Mouse (Mus musculus): ENCODE results near the gene Usp45. TPM values are rescaled to one million over a fixed set of nuclear protein-coding genes. Genes with fewer than 3 reads are reported as not detected.
"Not testable (repeated sequence)": the region's sequence is repeated elsewhere in the genome, so short reads cannot be mapped to it uniquely, and the experiment has no call there.

Usp45 gene
- polyA plus RNA-seq (2014; fragmentation: Nextera tagmentation; extraction: Ambion mirVana): 6.9 and 11.2 TPM in 2 replicates

DNA sequence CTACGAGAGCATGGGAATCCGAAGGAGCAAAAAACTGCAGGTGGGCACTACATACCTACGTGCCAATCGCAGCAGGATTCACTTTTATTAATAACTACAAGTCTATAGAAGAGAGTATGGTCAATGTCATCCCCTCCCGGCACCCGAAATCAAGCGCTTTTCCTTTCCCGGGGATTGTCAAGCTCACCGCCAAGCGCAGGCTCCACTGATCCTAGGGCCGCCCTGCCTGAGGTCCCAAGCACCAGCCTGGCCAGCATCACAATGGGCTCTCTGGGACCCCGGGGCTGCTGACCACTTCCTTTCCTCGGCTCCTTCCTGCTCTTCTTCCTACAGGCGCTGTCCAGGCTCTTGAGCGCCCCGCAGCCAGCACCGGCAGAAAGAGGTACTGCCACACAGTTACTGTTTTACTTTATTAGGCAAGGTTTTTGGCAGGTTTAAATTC, at the start of gene Usp45, which contains the start of gene Tstd3:
Gene Usp45, plus strand, starts transcription at position 294 of the 442 bp plus-strand sequence.
Gene Tstd3, minus strand, starts transcription at position 350 of the 442 bp plus-strand sequence.
- peak within 1 kb of the TSS; percentile 73 for H3K9ac ChIP-seq (ENCODE audit: low read length)
- no peaks in the 10 kb centered on the region for H3K27me3 ChIP-seq (ENCODE audit: control insufficient read depth, insufficient read depth, low read length)
- ATAC-seq (ENCODE audit: insufficient number of reproducible peaks, insufficient read depth, low FRiP score, low read depth): peak; percentile 72; the same call in 1 of the 2 replicates
- H3K4me1 ChIP-seq (ENCODE audit: control insufficient read depth in 2 of 2, insufficient read depth in 2 of 2, low read length in 2 of 2): no peaks in the 10 kb centered on the region; a peak in 1 of 4 replicates
- no peaks in the 10 kb centered on the region for H3K36me3 ChIP-seq (ENCODE audit: control insufficient read depth, insufficient read depth, low read length)
- peak within 1 kb of the TSS; percentile 66 for H3K4me2 ChIP-seq (ENCODE audit: low read length)
- peak within 1 kb of the TSS; percentile 59 to 95 for H3K4me3 ChIP-seq (ENCODE audit: control insufficient read depth in 1 of 2, insufficient read depth in 1 of 2, low read depth in 1 of 2, low read length in 2 of 2)
- H3K27ac ChIP-seq (replicated peaks in 1 of 2; ENCODE audit: control insufficient read depth in 1 of 2, insufficient read depth in 1 of 2, low read depth in 2 of 2, low read length in 2 of 2): peak within 1 kb of the TSS in 1 of 2 experiments; percentile 39; a peak in 1 of 4 replicates
- WGBS: 1% methylated on average over 17 of the region's 17 CpGs
- H3K9me3 ChIP-seq (ENCODE audit: control insufficient read depth, low read length): no peaks in the 10 kb centered on the region

DNA sequence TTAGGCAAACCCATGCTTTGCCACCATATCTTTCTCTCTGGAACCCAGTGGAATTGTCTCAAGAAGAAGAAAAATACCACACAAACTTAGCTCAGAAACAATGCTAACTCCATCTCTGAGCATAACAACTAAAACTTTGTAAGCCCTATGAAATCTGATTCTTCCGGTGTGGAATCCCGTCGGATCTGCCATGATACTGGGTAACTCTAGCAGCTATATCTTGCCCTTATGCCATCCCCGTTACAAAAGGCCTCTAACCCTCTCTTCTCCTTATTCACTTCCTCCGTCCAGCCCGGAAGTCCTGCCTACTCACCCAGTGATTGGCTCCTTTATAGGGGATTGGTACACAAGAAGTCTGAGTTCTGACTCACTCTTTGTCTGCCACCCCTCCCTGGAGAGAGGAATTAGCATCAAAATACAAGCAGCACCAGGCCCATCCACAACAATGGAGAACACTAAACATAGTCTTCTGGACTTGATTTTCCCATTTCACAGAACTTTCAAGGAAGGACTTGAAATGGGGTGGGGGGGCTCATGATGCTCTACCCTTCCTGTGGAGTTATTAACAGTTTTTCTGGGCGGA, 44.1 kb upstream of the Usp45 start:
- no peaks in the 10 kb centered on the region for H3K9me3 ChIP-seq (ENCODE audit: control insufficient read depth, low read length)
- no peak overlapping the region for H3K9ac ChIP-seq (ENCODE audit: low read length)
- H3K27ac ChIP-seq (replicated peaks in 1 of 2; ENCODE audit: control insufficient read depth in 1 of 2, insufficient read depth in 1 of 2, low read depth in 2 of 2, low read length in 2 of 2): no peak overlapping the region
- no peak overlapping the region for H3K4me3 ChIP-seq (ENCODE audit: control insufficient read depth in 1 of 2, insufficient read depth in 1 of 2, low read depth in 1 of 2, low read length in 2 of 2)
- no peak for ATAC-seq (ENCODE audit: insufficient number of reproducible peaks, insufficient read depth, low FRiP score, low read depth)
- no peaks in the 10 kb centered on the region for H3K4me1 ChIP-seq (ENCODE audit: control insufficient read depth in 2 of 2, insufficient read depth in 2 of 2, low read length in 2 of 2)
- H3K27me3 ChIP-seq (ENCODE audit: control insufficient read depth, insufficient read depth, low read length): no peaks in the 10 kb centered on the region; the same call in 1 of the 2 replicates
- H3K4me2 ChIP-seq (ENCODE audit: low read length): no peak overlapping the region
- WGBS: 57% methylated on average over 7 of the region's 7 CpGs
- H3K36me3 ChIP-seq (ENCODE audit: control insufficient read depth, insufficient read depth, low read length): no peaks in the 10 kb centered on the region

DNA sequence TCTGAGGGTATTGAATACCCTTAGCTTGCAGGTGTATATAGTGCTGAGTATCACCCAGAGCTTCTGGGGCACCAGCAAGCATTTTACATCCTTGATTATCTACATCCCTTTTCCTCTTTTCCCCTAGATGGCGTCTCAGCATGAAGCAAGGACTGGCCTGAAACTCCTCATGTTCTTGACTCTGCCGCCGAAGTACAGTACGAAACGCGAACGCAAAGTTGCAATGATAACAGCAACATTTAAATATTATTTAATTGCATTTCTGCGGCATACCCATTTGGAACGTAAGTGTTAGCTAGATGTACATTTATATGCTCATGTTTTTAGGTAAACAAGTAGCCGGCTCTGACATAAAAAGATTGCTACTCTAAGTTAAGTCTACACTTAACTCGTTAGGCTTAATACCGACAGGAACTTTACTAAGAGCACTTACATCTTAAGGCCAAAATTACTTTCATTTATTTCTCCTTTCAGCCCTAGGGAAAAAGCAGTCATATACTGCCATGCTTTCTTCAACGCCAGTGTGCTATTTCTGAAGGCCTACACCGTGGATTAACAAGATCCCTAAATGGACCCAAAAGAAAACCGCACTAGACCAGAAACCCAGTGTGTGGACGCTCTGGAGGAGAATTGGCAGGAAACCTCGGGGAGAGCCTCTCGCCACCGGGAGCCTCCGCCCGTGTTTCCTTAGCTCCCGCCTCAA, 39.9 kb upstream of the Usp45 start:
- H3K4me3 ChIP-seq (ENCODE audit: control insufficient read depth in 1 of 2, insufficient read depth in 1 of 2, low read depth in 1 of 2, low read length in 2 of 2): peak overlapping the region; percentile 90 to 91
- WGBS: 1% methylated on average over 22 of the region's 22 CpGs
- no peaks in the 10 kb centered on the region for H3K36me3 ChIP-seq (ENCODE audit: control insufficient read depth, insufficient read depth, low read length)

DNA sequence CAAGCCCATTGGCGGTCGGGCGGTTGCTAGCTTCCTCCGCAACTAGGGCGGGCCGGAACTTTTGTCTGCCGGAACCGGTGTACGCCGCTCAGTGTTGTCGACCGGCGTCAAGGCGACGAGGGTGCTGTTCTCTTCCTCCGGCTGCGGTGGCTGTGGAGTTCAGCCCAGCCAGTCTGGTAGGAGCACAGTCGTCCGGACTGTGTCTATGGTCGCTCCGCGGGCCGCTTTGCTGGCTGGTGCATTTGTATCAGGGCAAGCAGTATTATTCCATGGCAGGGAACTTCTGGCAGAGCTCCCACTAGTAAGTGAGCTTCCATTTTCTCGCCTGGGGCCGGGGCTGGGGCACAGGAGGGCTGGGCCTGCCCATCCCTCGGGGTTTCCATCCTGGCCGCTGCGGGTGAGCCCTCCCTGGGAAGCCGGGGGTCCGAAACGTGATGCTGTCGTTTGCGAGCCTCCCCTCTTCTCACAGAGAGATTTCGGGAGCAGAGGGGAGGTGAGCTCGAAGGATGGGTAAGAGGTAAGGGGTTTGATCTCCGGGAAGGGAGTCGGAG, 39.3 kb upstream of the Usp45 start, which contains the start of gene Ccnc:
Gene Ccnc, plus strand, starts transcription at position 87 of the 551 bp plus-strand sequence.
- Histone ChIP-seq H3K36me3 (ENCODE audit: control insufficient read depth, insufficient read depth, low read length) (peaks cover under 1% of the 10 kb centered on the region; the same call in 1 of the 2 replicates), H3K4me2 (ENCODE audit: low read length) (peak within 1 kb of the TSS; percentile 81), H3K27ac (replicated peaks in 1 of 2; ENCODE audit: control insufficient read depth in 1 of 2, insufficient read depth in 1 of 2, low read depth in 2 of 2, low read length in 2 of 2) (peak within 1 kb of the TSS; percentile 70 to 79), H3K9me3 (ENCODE audit: control insufficient read depth, low read length) (no peaks in the 10 kb centered on the region), H3K27me3 (ENCODE audit: control insufficient read depth, insufficient read depth, low read length) (no peaks in the 10 kb centered on the region), H3K9ac (ENCODE audit: low read length) (peak within 1 kb of the TSS; percentile 92), H3K4me1 (ENCODE audit: control insufficient read depth in 2 of 2, insufficient read depth in 2 of 2, low read length in 2 of 2) (peaks cover 2 to 5% of the 10 kb centered on the region in 2 experiments; a peak in 3 of 4 replicates), H3K4me3 (ENCODE audit: control insufficient read depth in 1 of 2, insufficient read depth in 1 of 2, low read depth in 1 of 2, low read length in 2 of 2) (peak within 1 kb of the TSS; percentile 90 to 91)
- peak; percentile 94 for ATAC-seq (ENCODE audit: insufficient number of reproducible peaks, insufficient read depth, low FRiP score, low read depth)
- under 1% methylated on average over 37 of the region's 37 CpGs for WGBS

More for the DNA sequence above, 39.9 kb upstream of the Usp45 start:
- H3K9ac ChIP-seq (ENCODE audit: low read length): peak overlapping the region; percentile 92
- ATAC-seq (ENCODE audit: insufficient number of reproducible peaks, insufficient read depth, low FRiP score, low read depth): no peak
- peak overlapping the region; percentile 81 for H3K4me2 ChIP-seq (ENCODE audit: low read length)
- H3K4me1 ChIP-seq (ENCODE audit: control insufficient read depth in 2 of 2, insufficient read depth in 2 of 2, low read length in 2 of 2): peaks cover 2 to 5% of the 10 kb centered on the region in 2 experiments; a peak in 3 of 4 replicates
- H3K27ac ChIP-seq (replicated peaks in 1 of 2; ENCODE audit: control insufficient read depth in 1 of 2, insufficient read depth in 1 of 2, low read depth in 2 of 2, low read length in 2 of 2): peak overlapping the region; percentile 65 to 70
- no peaks in the 10 kb centered on the region for H3K9me3 ChIP-seq (ENCODE audit: control insufficient read depth, low read length)
- no peaks in the 10 kb centered on the region for H3K27me3 ChIP-seq (ENCODE audit: control insufficient read depth, insufficient read depth, low read length)

DNA sequence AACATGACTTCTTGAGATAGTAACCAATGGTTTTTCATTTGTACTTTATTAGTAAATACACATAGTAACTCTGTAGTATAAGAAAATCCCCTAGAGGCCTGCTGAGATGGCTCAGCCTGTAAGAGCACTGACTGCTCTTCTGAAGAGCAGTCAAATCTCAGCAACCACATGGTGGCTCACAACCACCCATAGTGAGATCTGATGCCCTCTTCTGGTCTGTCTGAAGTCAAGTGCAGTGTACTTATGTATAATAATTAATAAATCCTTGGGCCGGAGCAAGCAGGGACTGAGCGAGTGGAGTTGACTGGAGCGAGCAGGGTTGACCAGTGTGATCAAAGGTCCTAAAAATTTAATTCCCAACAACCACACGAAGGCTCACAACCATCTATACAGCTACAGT, 27.8 kb upstream of the Usp45 start:
- Histone ChIP-seq H3K4me3 (ENCODE audit: control insufficient read depth in 1 of 2, insufficient read depth in 1 of 2, low read depth in 1 of 2, low read length in 2 of 2) (no peak overlapping the region), H3K36me3 (ENCODE audit: control insufficient read depth, insufficient read depth, low read length) (peaks cover 40% of the 10 kb centered on the region), H3K27ac (replicated peaks in 1 of 2; ENCODE audit: control insufficient read depth in 1 of 2, insufficient read depth in 1 of 2, low read depth in 2 of 2, low read length in 2 of 2) (no peak overlapping the region), H3K9ac (ENCODE audit: low read length) (no peak overlapping the region), H3K9me3 (ENCODE audit: control insufficient read depth, low read length) (no peaks in the 10 kb centered on the region), H3K4me2 (ENCODE audit: low read length) (no peak overlapping the region), H3K27me3 (ENCODE audit: control insufficient read depth, insufficient read depth, low read length) (no peaks in the 10 kb centered on the region), H3K4me1 (ENCODE audit: control insufficient read depth in 2 of 2, insufficient read depth in 2 of 2, low read length in 2 of 2) (no peaks in the 10 kb centered on the region)
- WGBS: 87% methylated on average over 4 of the region's 4 CpGs
- ATAC-seq (ENCODE audit: insufficient number of reproducible peaks, insufficient read depth, low FRiP score, low read depth): no peak

DNA sequence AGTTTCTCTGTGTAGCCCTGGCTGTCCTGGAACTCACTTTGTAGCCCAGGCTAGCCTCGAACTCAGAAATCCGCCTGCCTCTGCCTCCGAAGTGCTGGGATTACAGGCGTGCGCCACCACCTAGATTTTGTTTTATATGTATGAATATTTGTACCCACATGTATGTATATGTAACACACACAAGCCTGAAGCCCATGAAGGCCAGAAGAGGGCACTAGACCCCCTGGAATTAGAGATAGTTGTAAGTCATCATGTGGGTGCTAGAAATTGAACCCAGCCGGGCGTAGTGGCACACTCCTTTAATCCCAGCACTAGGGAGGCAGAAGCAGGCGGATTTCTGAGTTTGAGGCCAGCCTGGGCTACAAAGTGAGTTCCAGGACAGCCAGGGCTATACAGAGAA, 22.8 kb upstream of the Usp45 start:
- not testable (repeated sequence) for H3K9me3 ChIP-seq (ENCODE audit: control insufficient read depth, low read length); H3K27me3 ChIP-seq (ENCODE audit: control insufficient read depth, insufficient read depth, low read length); H3K9ac ChIP-seq (ENCODE audit: low read length); H3K4me2 ChIP-seq (ENCODE audit: low read length); H3K4me3 ChIP-seq (ENCODE audit: control insufficient read depth in 1 of 2, insufficient read depth in 1 of 2, low read depth in 1 of 2, low read length in 2 of 2); ATAC-seq (ENCODE audit: insufficient number of reproducible peaks, insufficient read depth, low FRiP score, low read depth); H3K4me1 ChIP-seq (ENCODE audit: control insufficient read depth in 2 of 2, insufficient read depth in 2 of 2, low read length in 2 of 2); H3K27ac ChIP-seq (replicated peaks in 1 of 2; ENCODE audit: control insufficient read depth in 1 of 2, insufficient read depth in 1 of 2, low read depth in 2 of 2, low read length in 2 of 2)
- WGBS: 93% methylated on average over 8 of the region's 8 CpGs
- peaks cover 23% of the 10 kb centered on the region for H3K36me3 ChIP-seq (ENCODE audit: control insufficient read depth, insufficient read depth, low read length)

DNA sequence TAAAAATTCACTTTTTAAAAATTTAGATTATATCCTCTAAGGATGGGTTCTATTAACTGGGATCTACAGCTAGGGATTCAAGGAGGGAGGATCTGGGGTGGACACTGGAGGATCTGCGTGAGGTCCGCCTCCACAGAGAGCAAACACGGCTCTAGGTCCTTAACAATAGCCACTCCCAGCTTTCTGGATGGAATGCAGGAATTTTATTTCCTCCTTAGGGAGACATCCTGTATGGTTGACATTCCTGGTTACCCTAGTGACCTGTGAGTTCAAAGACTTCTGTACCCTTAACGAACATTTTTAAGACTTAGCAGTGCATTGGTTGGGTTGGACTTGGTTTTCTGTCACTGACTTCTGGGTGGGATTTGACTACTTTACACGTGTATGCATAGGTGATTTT, 21.2 kb upstream of the Usp45 start:
- Histone ChIP-seq H3K4me2 (ENCODE audit: low read length) (no peak overlapping the region), H3K9me3 (ENCODE audit: control insufficient read depth, low read length) (no peaks in the 10 kb centered on the region), H3K4me1 (ENCODE audit: control insufficient read depth in 2 of 2, insufficient read depth in 2 of 2, low read length in 2 of 2) (no peaks in the 10 kb centered on the region), H3K27ac (replicated peaks in 1 of 2; ENCODE audit: control insufficient read depth in 1 of 2, insufficient read depth in 1 of 2, low read depth in 2 of 2, low read length in 2 of 2) (no peak overlapping the region), H3K36me3 (ENCODE audit: control insufficient read depth, insufficient read depth, low read length) (peaks cover 23% of the 10 kb centered on the region), H3K27me3 (ENCODE audit: control insufficient read depth, insufficient read depth, low read length) (no peaks in the 10 kb centered on the region), H3K4me3 (ENCODE audit: control insufficient read depth in 1 of 2, insufficient read depth in 1 of 2, low read depth in 1 of 2, low read length in 2 of 2) (no peak overlapping the region), H3K9ac (ENCODE audit: low read length) (no peak overlapping the region)
- WGBS: 71% methylated on average over 5 of the region's 5 CpGs
- ATAC-seq (ENCODE audit: insufficient number of reproducible peaks, insufficient read depth, low FRiP score, low read depth): no peak
